Mouse (Mus musculus): ENCODE results near the gene Rnaseh2a. TPM values are rescaled to one million over a fixed set of nuclear protein-coding genes. Genes with fewer than 3 reads are reported as not detected.
A peak's percentile ranks its signal among the peaks of the same experiment; 100 is the strongest.

Gene Rnaseh2a
- total and polyA plus RNA-seq, 2 experiments: 17.1 to 28.3 TPM

DNA sequence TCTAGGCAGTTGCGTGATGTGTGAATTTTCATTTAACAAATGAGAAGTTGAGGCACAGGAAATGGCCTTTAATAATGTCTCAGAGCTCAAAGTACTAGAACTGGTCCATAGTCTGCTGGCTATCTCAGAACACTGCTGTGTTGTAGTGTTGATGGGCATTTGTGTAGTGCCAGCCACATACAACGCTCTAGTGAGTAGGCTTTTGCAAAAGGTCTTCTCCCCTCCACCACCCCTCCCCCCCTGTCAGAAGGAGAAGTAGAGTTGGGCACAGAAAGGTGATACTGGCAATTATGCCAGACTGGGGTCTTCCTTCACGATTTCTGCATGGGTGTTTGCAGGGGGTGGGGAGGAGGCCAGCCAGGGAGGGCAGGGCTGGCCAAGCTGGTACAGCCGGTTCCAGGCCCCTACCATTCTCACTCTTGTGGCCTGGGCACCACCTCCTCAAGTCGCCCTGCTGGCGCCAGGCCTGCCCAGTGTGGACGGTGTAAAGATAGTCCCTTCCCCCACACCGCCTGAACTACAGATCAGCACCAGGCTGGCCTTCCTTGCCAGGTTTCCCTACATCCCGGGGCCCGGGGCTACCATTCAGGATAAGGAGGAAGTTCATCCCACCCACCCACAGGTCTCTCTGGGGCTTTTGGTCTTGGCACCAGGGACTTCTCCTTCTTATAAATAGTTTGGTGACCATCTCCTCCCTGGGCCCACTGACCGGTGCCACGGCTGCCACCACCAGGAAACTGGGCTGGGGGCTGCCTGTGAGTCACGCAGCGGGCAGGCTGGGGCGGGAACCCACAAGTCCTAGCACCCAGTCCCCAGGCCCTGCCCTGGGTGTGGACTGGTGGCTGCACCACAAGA, 12.3 kb upstream of the Rnaseh2a start:
- H3K4me1 ChIP-seq (ENCODE audit: control insufficient read depth, insufficient read depth, low read length): peaks cover 18% of the 10 kb centered on the region
- H3K9ac ChIP-seq (ENCODE audit: low read depth, low read length): no peak overlapping the region

DNA sequence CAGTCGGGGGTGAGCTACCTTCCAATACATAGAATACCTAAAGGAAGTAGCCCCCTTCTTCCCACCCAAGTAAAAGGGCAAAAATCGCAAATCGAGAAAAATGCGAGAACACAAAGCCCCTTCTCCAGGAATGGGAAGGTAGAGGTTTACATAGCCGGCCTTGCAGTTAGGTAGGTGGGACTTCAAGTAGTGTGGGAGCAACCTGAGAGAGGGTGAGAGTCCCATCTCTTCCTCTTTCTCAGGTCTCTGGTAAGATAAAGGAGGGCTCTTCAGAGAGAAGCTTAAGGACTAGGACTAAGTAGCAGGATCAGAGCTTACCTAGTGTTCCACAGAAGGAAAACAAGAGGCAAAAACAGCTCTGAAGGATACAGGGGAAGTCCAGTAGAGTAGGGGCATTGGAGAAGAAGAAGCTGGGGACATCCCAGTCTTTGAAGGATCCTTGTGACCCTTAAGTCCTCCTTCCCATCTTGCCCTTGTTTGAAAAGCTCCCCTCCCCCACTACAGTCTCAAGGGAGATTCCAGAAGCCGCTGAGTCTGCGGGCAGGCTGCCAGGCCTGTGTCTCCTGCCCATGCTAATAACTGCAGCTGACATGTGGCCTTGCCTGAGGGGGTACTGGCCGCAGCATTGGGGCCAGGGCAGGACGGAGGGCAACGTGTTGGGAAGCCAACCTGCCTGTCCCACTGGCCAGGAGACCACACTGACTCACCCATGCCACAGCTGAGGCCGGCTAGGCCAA, 11.2 kb upstream of the Rnaseh2a start:
- H3K27ac ChIP-seq (replicated peaks; ENCODE audit: insufficient read depth, low read depth, low read length): peak overlapping the region; percentile 99
- H3K4me3 ChIP-seq (ENCODE audit: insufficient read depth, low read depth, low read length): no peak overlapping the region
- WGBS: 18% methylated on average over 11 of the region's 11 CpGs
- TF ChIP-seq CTCF (IDR thresholded peaks at IDR 0.05; ENCODE audit: low read depth, low read length) (no peak), POLR2A (IDR thresholded peaks at IDR 0.05; ENCODE audit: extremely low read depth, insufficient read depth, low read length) (no peak)
- DNase-seq (ENCODE audit: extremely low read depth, low read depth, low spot score): peak; percentile 55
- H3K27me3 ChIP-seq (ENCODE audit: control insufficient read depth, insufficient read depth, low read length): no peaks in the 10 kb centered on the region
- peak overlapping the region; percentile 45 for H3K9ac ChIP-seq (ENCODE audit: low read depth, low read length)
- no peaks in the 10 kb centered on the region for H3K36me3 ChIP-seq (ENCODE audit: control insufficient read depth, insufficient read depth, low read length)
- H3K4me1 ChIP-seq (ENCODE audit: control insufficient read depth, insufficient read depth, low read length): peaks cover 14% of the 10 kb centered on the region
- peaks cover 10% of the 10 kb centered on the region; the same call in 1 of the 2 replicates for H3K79me2 ChIP-seq (ENCODE audit: control insufficient read depth, insufficient read depth, low read length)

More for the DNA sequence above, 12.3 kb upstream of the Rnaseh2a start:
- Histone ChIP-seq H3K79me2 (ENCODE audit: control insufficient read depth, insufficient read depth, low read length) (peaks cover 10% of the 10 kb centered on the region; the same call in 1 of the 2 replicates), H3K27ac (replicated peaks; ENCODE audit: insufficient read depth, low read depth, low read length) (no peak overlapping the region), H3K27me3 (ENCODE audit: control insufficient read depth, insufficient read depth, low read length) (no peaks in the 10 kb centered on the region), H3K36me3 (ENCODE audit: control insufficient read depth, insufficient read depth, low read length) (no peaks in the 10 kb centered on the region), H3K4me3 (ENCODE audit: insufficient read depth, low read depth, low read length) (no peak overlapping the region)
- 84% methylated on average over 15 of the region's 15 CpGs for WGBS
- TF ChIP-seq POLR2A (IDR thresholded peaks at IDR 0.05; ENCODE audit: extremely low read depth, insufficient read depth, low read length) (no peak), CTCF (IDR thresholded peaks at IDR 0.05; ENCODE audit: low read depth, low read length) (no peak)
- no peak for DNase-seq (ENCODE audit: extremely low read depth, low read depth, low spot score)

GRCm38 (mm10) chr8:84979599-84980421, 10.2 kb upstream of the Rnaseh2a start:
- Histone ChIP-seq H3K9ac (ENCODE audit: low read depth, low read length) (peak overlapping the region; percentile 77), H3K27ac (replicated peaks; ENCODE audit: insufficient read depth, low read depth, low read length) (peak overlapping the region; percentile 99), H3K4me1 (ENCODE audit: control insufficient read depth, insufficient read depth, low read length) (peaks cover 20% of the 10 kb centered on the region), H3K27me3 (ENCODE audit: control insufficient read depth, insufficient read depth, low read length) (no peaks in the 10 kb centered on the region), H3K4me3 (ENCODE audit: insufficient read depth, low read depth, low read length) (peak overlapping the region; percentile 59), H3K79me2 (ENCODE audit: control insufficient read depth, insufficient read depth, low read length) (peaks cover 10% of the 10 kb centered on the region; the same call in 1 of the 2 replicates), H3K36me3 (ENCODE audit: control insufficient read depth, insufficient read depth, low read length) (no peaks in the 10 kb centered on the region)
- DNase-seq (ENCODE audit: extremely low read depth, low read depth, low spot score): peak; percentile 92
- 2% methylated on average over 39 of the region's 42 CpGs for WGBS
- TF ChIP-seq POLR2A (IDR thresholded peaks at IDR 0.05; ENCODE audit: extremely low read depth, insufficient read depth, low read length): 0 out of 2 replicates have a peak, but pooled peaks have one; percentile 28
- no peak for TF ChIP-seq CTCF (IDR thresholded peaks at IDR 0.05; ENCODE audit: low read depth, low read length)

DNA sequence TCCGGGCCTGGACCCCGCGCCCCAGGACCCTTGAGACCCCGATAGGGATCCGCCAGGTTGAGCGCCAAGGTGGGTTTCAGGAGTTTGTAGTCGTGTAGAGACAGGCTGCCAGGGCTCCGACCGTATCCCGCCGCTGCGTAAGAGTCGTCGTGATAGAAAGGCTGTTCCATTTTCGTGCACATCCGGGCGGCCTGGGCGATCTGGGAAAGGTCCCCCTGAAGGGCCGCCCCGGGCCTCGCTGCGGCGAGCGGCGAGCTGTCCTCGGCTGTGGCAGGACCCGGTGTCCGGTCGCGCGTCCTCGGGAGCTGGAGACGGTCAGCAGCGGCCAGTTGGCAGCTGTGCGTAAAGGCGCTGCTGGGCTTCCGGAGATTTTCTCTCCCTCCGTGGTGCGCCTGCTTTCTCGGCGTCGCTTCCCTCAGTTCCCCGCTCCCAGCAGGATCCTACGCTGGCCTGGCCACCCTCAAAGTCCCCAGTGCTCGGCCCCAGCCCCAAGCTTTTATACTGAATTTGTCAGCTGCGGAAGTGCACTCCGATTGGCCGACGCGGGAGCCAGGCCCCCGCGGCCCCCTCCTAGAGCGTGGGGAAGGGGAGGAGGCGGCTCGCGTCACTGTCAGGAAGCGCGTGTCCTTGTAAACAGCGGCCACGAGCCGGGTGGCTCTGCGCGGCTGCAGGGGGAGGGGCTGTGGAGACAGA, 8.8 kb upstream of the Rnaseh2a start, which contains the start of gene Junb:
TSS of gene Junb (minus strand) at position 471 of the 693 bp plus-strand sequence.
- Histone ChIP-seq H3K27ac (replicated peaks; ENCODE audit: insufficient read depth, low read depth, low read length) (peak within 1 kb of the TSS; percentile 99), H3K36me3 (ENCODE audit: control insufficient read depth, insufficient read depth, low read length) (no peaks in the 10 kb centered on the region), H3K9ac (ENCODE audit: low read depth, low read length) (peak within 1 kb of the TSS; percentile 92), H3K27me3 (ENCODE audit: control insufficient read depth, insufficient read depth, low read length) (no peaks in the 10 kb centered on the region), H3K4me3 (ENCODE audit: insufficient read depth, low read depth, low read length) (peak within 1 kb of the TSS; percentile 93), H3K4me1 (ENCODE audit: control insufficient read depth, insufficient read depth, low read length) (peaks cover 22% of the 10 kb centered on the region), H3K79me2 (ENCODE audit: control insufficient read depth, insufficient read depth, low read length) (peaks cover 10% of the 10 kb centered on the region; the same call in 1 of the 2 replicates)
- peak; percentile 87 for DNase-seq (ENCODE audit: extremely low read depth, low read depth, low spot score)
- no peak for TF ChIP-seq CTCF (IDR thresholded peaks at IDR 0.05; ENCODE audit: low read depth, low read length)
- TF ChIP-seq POLR2A (IDR thresholded peaks at IDR 0.05; ENCODE audit: extremely low read depth, insufficient read depth, low read length): peak; percentile 100
- WGBS: under 1% methylated on average over 63 of the region's 63 CpGs
